Mouse (Mus musculus): ENCODE measurements at regions not wholly inside any gene's neighbourhood (a gene's known extent, or its start where the extent isn't known, plus 50 kb on each side); places are given as distances from the start of the nearest gene placed in this dataset.

DNA sequence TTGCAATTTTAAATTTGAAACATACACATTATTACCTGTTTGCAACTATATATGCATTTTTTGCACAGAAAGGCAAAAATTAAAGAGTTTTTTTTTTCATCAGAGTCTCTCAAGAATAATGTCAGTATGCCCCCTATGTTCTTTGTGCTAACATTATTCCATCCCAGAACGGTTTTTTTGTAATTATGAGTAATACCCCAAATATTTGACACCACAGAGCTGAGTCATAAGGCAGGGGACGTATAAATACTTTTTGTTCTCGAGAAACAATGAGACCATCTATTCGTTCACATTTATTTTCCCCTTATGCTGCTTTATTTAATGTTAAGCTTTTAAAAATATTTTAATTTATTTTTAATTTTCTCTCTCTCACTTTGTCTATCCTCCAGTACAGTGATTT is 578.5 kb downstream of the Cetn3 start:
- CTCF ChIA-PET: no interaction called here

DNA sequence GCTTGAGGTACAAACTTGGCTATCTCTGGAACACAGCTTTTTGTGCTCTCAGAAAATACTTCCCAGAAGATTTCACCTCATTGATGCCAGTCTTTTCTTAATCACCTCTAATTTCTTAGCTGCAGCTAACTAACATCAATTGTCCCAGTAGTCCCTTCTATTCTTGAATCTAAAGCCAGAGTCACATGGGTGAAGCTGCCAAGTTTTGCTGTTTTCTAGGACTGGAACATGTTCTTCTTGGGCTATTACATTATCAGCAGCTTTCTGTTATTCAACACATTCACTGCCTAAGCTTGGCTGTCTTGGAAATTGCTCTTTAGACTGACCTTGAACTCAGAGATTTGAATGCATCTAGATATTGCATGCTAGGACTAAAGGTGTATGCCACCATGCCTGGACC is 583.9 kb downstream of the Cetn3 start:
- CTCF ChIA-PET: no interaction called here

DNA sequence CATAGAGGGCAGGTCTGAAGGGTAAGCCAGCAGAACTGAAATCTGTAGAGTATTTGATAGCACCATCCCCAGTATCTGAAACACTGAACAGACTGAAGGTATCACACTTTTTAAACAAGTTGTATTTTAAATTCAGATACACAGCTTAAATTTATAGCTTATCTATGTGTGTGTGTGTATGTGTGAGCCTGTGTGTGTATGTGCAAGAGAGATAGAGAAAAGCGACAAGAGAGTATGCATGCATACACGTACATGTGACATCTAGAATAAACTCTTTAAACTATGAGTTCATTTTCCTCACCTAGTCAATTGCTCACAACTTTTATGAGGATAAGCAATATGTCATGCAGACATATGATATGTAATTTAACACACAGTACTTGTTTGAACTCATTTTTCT is 588.7 kb downstream of the Cetn3 start:
- CTCF ChIA-PET: no interaction called here

DNA sequence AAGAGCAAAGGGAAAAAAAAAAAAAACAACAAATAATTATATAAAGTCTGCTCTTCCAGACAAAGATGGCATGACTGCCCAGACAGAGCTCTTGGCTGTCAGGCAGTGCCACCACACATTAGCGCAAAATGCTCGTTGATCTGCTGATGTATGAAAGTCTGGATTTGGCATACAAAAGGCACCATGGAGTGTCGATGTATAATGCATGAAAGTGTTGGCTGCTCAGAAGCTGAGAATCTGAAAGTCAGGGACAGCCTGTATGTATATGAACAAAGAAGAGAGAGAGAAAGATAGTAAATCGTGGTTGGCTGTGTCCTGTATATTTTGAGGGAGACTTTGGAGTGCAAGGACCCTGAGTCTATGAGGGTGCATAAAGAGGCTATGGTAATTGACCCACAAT is 589.7 kb downstream of the Cetn3 start:
- CTCF ChIA-PET: interaction anchor here (0.7 kb wide), 1 partner anchor 783 kb away, joined by 5 read pairs; no protein-coding TSS in a partner anchor

DNA sequence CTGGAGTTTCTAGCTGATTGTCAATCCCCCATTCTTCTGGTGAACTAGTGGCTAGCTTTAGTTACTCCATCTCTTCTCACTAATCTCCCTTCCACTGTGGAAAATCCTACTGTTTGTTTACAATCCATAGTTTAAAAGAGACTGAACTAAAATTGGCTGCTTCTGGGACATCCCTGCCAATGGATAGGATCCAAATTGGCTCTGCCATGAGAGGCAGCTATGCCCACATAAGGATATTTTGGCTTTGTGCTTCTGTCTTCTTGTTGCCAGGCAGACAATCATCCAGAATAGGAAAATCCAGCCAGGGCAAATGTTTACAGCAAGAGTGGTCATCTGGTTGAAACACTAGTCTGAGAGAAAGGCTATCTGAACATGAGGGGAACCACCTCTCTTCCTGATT is 610.0 kb downstream of the Cetn3 start:
- CTCF ChIA-PET: no interaction called here

DNA sequence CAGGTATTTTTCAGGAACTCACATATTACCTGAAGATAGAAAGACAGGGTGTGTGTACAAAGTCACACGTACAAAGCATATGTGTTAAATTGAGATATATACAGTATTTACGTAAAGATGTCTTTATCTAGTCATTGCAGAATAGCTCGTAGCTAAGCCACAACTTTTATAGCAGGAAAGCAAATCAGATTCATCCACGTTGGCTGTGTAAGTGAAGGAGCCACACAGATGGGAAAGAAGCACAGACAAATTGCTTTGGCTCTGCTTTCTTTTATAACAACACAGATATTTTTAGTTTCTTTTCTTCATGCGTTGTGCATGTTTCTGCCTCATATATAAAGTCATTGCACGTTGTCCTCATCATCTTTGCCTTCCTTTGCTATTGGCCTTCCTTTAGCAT is 610.6 kb downstream of the Cetn3 start:
- CTCF ChIA-PET: no interaction called here

DNA sequence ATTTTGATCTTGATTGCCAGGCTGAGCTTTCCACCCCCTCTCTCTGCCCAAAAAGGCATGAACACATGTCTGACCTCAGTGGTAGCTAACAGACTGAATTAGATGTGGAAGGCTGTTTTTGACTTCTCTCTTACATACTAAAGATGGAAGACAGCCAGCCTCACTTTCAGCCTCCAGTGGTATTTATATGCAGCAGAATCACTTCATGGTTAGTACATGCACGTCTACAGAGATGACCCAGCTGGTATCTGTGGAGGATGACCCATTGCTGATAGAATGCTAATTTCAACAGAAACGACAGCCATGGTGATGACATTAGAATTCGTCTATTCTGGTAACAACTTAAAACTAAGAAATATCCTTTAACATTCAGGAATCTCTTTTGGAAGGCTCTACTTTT is 630.8 kb downstream of the Cetn3 start:
- CTCF ChIA-PET: no interaction called here

DNA sequence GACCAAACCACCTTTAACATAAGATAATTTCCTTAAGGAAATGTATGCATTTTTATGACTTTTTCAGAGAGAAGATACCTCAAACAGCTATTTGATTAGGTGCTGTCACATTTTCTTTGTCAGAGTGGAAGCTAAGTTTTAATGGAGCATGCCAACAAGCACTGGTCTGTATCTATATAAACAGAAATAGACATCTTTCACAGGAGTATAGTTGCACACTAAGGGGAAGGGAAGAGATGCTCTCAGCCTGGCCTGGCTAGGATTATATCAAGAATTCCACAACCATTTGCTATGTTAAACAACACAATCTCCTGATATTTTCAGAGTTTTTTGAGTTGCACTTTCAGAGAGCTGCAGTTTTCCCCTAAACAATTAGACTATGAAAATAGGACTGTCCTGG is 638.1 kb downstream of the Cetn3 start:
- CTCF ChIA-PET: interaction anchor here (0.7 kb wide), 1 partner anchor 118 kb away, joined by 5 read pairs; no protein-coding TSS in a partner anchor

DNA sequence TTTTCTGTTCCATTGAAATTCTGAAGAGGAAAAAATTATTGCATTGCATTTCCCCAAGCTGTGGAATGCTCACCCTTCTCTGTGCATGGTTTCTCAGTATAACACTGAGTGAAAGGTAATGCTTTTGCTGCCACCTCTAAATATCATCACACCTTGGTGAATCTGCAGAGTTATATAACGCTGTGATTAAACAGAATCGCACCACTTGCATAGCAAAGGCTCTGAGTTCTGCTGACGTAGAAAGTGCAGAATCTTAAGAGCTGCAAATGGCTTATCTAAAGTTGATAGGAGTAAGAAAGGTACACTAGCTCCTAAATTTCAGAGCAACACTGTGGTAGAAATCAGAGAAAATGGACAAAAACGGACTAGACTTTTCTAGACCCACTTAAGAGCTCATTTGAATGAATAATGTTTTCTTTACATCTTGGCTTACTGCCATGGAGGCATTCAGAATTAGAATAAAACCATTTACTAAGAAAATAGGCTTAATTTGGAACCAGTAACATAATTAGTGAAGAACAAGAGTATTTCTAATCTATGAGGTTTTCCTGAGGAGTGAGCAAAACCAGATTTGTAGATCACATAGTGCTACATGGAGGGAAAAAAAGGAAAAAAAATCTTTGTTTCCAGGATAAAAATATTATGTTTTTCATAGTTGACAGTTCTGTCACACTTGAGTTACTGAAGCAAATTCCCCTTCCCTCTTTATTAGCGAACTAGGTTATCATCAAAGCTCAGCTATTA is 641.2 kb downstream of the Cetn3 start:
- CTCF ChIA-PET: no interaction called here

DNA sequence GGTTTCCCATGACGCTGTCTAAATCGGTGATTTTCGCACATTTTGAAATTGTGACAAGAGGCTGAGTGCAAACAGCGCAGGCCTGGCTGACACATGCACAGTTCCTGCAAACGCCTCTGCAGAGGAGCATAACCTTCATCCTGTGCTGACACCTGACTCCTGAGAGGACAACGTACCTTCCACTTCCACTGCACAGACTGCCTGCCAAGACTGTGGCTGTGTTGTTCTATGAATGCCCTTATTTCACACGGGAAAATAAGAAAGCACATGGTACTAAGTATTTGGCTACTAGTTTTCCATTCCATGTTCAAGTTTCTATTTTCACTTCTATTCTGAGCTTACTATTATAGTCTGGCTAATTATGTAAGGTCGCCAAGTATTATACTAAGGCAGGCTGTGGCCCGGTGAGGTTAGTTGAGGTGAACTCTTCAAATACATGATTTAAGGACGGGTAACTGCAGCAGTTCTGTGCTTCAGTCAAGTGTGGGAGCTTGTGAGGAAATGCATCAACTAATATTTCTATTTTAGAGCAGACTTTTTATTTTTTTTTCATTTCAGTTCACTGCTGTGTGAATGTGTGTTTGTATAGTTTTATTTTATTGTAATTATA is 642.0 kb downstream of the Cetn3 start:
- CTCF ChIA-PET: no interaction called here

DNA sequence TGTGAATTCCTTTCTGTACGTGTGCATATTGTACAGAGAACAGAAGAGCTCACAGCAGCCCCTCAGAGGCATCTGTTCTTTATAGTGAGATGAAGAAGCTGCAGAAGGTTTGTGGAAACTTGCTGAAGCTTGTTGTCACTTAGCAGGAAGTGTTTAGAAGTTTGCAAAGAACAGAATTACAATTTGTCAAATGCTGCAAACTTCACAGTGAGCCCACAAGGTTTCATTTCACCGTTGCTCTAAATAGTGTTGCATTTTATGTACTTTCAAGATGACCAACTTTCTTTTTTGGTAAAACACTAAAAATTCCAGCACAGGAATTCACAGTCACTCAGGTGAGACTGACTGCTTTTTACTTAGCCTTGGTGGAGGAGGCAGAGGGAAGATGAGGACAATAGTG is 649.5 kb downstream of the Cetn3 start:
- CTCF ChIA-PET: no interaction called here

DNA sequence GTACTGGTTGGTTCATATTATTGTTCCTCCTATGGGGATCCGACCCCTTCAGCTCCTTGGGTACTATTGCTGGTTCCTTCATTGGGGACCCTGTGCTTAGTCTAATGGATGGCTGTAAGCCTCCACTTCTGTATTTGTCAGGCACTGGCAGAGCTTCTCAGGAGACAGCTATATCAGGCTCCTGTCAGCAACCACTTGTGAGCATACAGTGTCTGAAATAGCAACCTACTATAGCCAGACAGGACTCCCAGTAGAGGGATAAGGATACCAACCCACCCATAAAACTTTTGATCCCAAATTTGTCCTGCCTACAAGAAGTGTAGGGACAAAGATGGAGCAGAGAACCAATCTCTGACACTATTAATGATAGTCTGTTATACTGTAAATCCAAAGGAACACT is 656.4 kb downstream of the Cetn3 start:
- CTCF ChIA-PET: no interaction called here

DNA sequence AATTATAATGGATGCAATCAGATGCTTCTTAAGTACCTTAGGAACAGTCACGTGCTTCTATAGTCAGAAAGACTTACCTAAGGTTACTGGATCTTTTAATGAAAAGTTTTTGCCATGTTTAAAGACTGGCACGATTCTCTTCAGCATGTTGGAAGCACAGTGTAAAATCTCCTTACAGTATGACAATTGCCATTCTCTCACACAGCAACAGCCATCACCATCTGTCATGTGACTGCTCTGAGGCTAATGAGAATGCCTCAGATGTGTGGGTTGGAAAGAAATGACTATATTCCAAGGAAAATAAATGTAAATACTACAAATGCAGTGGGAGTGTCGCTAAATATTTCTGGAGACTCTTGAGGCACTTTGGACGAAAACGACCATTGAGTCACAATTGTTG is 670.8 kb downstream of the Cetn3 start:
- CTCF ChIA-PET: no interaction called here

DNA sequence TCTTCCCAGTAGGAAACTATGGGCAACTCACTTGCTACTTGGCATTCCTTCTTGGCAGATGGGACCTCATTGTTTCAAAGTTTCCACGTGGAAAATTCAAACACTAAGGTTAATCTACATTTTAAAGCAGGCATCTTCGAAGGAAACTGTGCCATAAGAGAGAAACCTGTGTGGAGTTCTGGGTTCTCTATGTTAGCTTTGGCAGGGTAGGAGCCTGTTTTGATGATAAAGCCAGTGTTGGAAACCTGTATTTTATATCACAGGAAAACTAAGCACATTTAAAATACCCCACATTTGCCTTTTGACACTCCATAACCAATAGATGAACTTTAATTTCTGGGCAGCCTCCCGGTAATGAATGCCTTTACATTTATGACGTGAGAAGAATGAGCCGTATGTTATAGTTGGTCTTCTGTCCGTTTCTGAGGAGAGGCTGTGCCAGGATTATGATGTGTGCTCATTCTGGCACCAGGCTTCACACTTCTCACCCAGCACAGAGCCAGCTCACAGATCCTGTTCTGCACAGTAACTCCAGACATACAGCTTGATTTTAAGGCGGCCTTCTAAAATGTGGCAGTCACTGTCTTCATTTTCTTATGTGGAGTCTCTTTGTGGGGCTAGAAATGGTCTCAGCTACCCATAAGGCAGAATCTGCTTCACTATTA is 700.5 kb downstream of the Cetn3 start:
- CTCF ChIA-PET: no interaction called here

DNA sequence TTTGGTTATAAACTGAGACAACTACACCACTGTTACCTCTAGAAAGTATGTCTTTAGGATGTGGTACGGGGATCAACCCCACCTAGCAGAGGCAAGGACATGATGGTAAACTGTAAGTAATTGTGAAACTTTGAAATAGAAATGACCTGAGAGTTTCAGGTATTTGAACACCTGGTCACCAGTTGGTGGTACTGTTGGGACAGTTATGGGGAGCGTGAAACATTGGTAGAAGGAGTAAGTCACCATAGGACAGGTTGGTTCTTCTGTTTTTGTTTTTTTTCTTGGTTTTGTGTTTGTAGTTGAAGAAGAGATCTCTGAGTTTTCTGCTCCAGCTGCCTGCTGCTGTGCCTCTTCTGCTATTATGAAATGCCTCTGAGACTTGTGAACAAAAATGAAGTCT is 713.7 kb downstream of the Cetn3 start:
- CTCF ChIA-PET: interaction anchor here (0.7 kb wide), 1 partner anchor 1233 kb away, joined by 3 read pairs; no protein-coding TSS in a partner anchor

DNA sequence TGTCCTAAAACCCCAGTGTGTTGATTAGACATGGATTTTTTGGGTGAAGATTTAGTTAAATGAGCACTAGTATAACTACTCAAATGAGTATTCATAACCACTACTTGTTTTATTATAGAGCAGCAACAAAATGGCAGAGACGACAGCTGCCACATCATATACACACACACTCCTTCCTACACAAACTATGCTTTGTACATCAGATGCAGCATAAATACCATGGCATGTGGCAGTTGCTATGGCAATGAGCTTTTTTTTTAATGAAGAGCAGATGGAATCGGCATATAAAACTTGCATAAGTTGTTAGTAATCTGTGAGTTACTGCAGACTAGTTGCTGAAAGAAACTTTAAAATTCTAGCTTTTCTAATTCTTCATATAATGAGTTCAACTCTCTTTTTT is 725.3 kb downstream of the Cetn3 start:
- CTCF ChIA-PET: no interaction called here

DNA sequence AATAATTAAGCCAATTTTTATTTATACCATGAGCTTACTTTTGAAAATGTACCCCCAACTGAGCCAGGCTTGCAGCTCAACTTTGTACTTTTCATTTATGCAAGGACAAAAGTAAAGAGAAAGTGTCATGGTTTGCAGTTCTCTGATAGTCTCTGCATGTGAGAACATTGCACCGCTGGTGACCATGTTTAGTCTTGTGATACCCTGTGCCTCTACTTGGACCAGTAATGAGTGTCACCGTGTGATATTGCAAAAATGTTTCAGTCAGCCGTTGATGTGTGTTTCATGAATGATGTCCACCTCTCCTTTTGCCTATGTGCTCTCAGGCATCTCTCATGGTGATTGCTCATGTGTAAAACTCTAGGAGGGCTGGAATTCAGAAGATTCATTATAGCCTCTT is 726.6 kb downstream of the Cetn3 start:
- CTCF ChIA-PET: no interaction called here

Data from spleen, embryonic (tissue).